Mouse (Mus musculus): ENCODE results near the gene Akr1a1. TPM values are rescaled to one million over a fixed set of nuclear protein-coding genes. Genes with fewer than 3 reads are reported as not detected.

The Akr1a1 gene
- polyA plus RNA-seq (2015; fragmentation: Nextera tagmentation; extraction: Ambion mirVana), result 320 and 321 TPM in 2 replicates

DNA sequence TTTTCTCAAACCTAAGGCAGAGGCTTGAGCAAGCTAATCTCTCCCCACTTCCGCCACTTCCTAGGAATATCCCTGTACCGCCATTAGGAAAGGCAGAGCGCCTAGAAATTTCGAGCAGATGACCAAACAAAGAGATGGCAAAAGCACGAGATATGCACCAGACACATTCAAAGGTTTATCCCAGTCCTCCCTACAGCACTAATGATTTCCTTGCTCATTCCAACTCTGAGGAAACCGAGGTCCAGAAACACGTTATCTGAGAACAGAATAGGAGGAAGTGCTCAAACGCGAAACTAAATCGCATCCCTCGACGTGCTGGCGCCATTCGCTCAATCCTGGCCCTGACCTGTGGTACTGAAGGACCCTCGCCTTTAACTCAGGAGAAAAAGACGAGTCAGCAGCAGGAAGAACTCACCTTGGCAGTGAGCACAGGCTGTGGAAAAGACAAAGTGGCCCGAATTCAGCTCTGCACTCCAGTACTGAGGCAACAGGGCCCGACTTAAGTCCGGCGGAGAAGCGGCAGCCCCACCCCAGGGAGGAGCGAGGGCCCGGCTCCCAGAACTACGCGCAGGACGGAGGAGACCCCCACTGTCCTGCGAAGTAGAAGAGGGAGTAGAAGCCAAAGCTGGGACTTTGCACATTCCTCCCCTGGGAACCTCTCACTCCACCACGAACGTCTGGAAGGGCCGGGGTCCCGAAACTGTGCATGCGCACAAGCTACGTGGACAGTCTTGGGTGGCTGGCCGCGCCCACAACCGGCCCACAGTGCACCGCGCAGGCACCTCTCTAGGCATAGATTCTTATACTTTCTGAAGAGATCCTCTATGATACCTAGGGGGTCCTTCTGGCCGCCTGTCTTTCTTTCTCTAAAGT is at the start of gene Akr1a1:
Gene Akr1a1, minus strand, starts transcription at position 757 of the 873 bp plus-strand sequence.
- H3K4me1 ChIP-seq (ENCODE audit: insufficient read depth), result peaks cover 30% of the 10 kb centered on the region
- H3K4me2 ChIP-seq (ENCODE audit: low read depth, low read length), result peak within 1 kb of the TSS; percentile 85
- DNase-seq (peak; percentile 87), ATAC-seq (peak; percentile 92)
- whole genome bisulfite sequencing (ENCODE audit: insufficient replicate concordance), result under 1% methylated on average over 39 of the region's 39 CpGs
- TF ChIP-seq EP300 (IDR thresholded peaks at IDR 0.05; ENCODE audit: low read depth), result no peak
- no peak for TF ChIP-seq CTCF (IDR thresholded peaks at IDR 0.05; ENCODE audit: low read depth)
- H3K27me3 ChIP-seq (ENCODE audit: insufficient read depth, low read length), result no peaks in the 10 kb centered on the region
- H3K4me3 ChIP-seq (ENCODE audit: low read depth, low read length), result peak within 1 kb of the TSS; percentile 95
- peak within 1 kb of the TSS; percentile 90 for H3K9ac ChIP-seq (replicated peaks)
- H3K27ac ChIP-seq (ENCODE audit: low read depth), result peak within 1 kb of the TSS; percentile 95
- no peaks in the 10 kb centered on the region for H3K9me3 ChIP-seq (ENCODE audit: low read length)
- H3K36me3 ChIP-seq (replicated peaks; ENCODE audit: insufficient read depth, low read length), result peaks cover 8% of the 10 kb centered on the region

DNA sequence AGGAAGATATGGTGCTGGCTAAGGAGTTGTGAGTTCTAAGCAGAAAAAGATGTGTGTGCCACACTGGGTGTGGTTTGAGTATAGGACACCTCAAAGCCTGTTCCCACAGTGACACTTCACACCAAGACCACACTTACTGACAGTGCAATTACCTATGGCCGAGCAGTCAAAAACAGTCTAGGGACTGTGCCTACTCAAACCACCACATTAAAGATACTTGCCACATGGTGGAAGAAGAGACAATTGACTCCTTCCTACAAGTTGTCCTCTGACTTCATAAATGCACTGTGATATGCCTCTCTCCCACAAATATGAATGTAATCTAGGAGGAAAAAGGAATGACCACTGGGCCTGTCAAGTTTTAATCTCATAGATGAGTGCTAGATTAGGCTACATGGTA is 49.5 kb upstream of the Akr1a1 start:
- ATAC-seq (no peak), DNase-seq (no peak)
- no peaks in the 10 kb centered on the region for H3K27me3 ChIP-seq (ENCODE audit: insufficient read depth, low read length)
- WGBS (ENCODE audit: insufficient replicate concordance), result 73% methylated on average over 1 of the region's 1 CpGs
- H3K9ac ChIP-seq (replicated peaks), result no peak overlapping the region
- no peak for TF ChIP-seq EP300 (IDR thresholded peaks at IDR 0.05; ENCODE audit: low read depth)
- H3K27ac ChIP-seq (ENCODE audit: low read depth), result no peak overlapping the region
- H3K4me3 ChIP-seq (ENCODE audit: low read depth, low read length), result no peak overlapping the region
- 0 out of 2 replicates have a peak, but pooled peaks cover 3% of the 10 kb centered on the region for H3K4me1 ChIP-seq (ENCODE audit: insufficient read depth)
- H3K36me3 ChIP-seq (replicated peaks; ENCODE audit: insufficient read depth, low read length), result peaks cover 25% of the 10 kb centered on the region
- H3K4me2 ChIP-seq (ENCODE audit: low read depth, low read length), result no peak overlapping the region
- H3K9me3 ChIP-seq (ENCODE audit: low read length), result no peaks in the 10 kb centered on the region

DNA sequence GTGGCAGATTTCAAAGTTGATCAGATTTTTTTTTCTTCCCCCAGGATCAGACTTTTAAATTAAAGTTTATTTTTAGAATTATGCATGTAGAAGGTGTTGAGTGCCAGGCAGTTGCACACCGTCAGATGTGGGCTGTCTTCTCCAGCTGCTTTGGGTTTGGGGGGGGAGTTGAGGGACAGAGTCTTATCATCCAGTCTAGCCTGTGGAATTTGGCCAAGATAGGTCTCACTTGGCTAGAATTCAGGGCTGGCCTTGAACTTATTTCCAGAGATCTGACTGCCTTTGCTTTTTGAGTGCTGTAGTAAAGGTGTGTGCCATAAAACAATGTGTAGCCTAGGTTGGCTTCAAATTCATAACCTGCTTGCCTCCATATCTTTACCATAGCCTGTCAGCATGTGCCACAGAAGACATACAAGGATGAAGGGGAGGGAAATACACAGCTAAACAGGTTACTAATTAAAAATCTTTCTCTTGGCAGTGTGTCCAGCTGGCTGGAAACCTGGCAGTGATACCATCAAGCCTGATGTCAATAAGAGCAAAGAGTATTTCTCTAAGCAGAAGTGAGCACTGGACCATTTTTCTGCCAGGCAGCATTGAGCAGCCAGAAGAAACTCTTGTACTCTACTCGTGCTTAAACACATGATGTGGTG is 47.3 kb upstream of the Akr1a1 start:
- H3K27ac ChIP-seq (ENCODE audit: low read depth), result peak overlapping the region; percentile 30; the same call in 1 of the 2 replicates
- peak; percentile 73 for ATAC-seq
- peaks cover 6% of the 10 kb centered on the region; the same call in 1 of the 2 replicates for H3K4me1 ChIP-seq (ENCODE audit: insufficient read depth)
- H3K27me3 ChIP-seq (ENCODE audit: insufficient read depth, low read length), result no peaks in the 10 kb centered on the region
- TF ChIP-seq CTCF (IDR thresholded peaks at IDR 0.05; ENCODE audit: low read depth), result no peak
- TF ChIP-seq EP300 (IDR thresholded peaks at IDR 0.05; ENCODE audit: low read depth), result no peak
- no peak overlapping the region for H3K4me2 ChIP-seq (ENCODE audit: low read depth, low read length)
- DNase-seq, result no peak
- peaks cover 43% of the 10 kb centered on the region for H3K36me3 ChIP-seq (replicated peaks; ENCODE audit: insufficient read depth, low read length)
- H3K9ac ChIP-seq (replicated peaks), result no peak overlapping the region
- no peak overlapping the region for H3K4me3 ChIP-seq (ENCODE audit: low read depth, low read length)
- H3K9me3 ChIP-seq (ENCODE audit: low read length), result no peaks in the 10 kb centered on the region
- WGBS (ENCODE audit: insufficient replicate concordance), result 36% methylated on average over 2 of the region's 2 CpGs

DNA sequence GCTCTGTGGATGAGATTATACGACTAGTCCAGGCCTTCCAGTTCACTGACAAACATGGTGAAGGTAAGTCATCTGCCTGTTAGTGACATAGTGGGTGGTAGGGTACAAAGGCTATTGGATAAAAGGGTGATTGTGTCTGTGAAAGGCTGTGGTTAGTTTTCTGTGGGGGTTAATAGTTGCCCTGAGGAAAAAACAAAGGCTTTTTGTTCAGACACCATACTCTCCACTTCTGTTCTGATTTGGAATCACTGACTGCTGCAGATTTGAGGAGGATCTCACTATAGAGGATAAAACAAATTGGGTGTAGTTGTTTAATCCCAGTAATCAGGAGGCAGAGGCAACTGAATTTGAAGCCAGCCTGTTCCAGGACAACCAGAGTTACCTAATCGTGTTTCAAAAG is 42.3 kb upstream of the Akr1a1 start:
- Histone ChIP-seq H3K4me3 (ENCODE audit: low read depth, low read length) (no peak overlapping the region), H3K4me1 (ENCODE audit: insufficient read depth) (peaks cover 7% of the 10 kb centered on the region; the same call in 1 of the 2 replicates), H3K4me2 (ENCODE audit: low read depth, low read length) (no peak overlapping the region), H3K36me3 (replicated peaks; ENCODE audit: insufficient read depth, low read length) (peaks cover 41% of the 10 kb centered on the region), H3K9me3 (ENCODE audit: low read length) (no peaks in the 10 kb centered on the region), H3K27ac (ENCODE audit: low read depth) (no peak overlapping the region), H3K27me3 (ENCODE audit: insufficient read depth, low read length) (no peaks in the 10 kb centered on the region), H3K9ac (replicated peaks) (no peak overlapping the region)
- no peak for TF ChIP-seq CTCF (IDR thresholded peaks at IDR 0.05; ENCODE audit: low read depth)
- TF ChIP-seq EP300 (IDR thresholded peaks at IDR 0.05; ENCODE audit: low read depth), result no peak
- DNase-seq (no peak), ATAC-seq (no peak)
- 76% methylated on average over 2 of the region's 2 CpGs for WGBS (ENCODE audit: insufficient replicate concordance)

DNA sequence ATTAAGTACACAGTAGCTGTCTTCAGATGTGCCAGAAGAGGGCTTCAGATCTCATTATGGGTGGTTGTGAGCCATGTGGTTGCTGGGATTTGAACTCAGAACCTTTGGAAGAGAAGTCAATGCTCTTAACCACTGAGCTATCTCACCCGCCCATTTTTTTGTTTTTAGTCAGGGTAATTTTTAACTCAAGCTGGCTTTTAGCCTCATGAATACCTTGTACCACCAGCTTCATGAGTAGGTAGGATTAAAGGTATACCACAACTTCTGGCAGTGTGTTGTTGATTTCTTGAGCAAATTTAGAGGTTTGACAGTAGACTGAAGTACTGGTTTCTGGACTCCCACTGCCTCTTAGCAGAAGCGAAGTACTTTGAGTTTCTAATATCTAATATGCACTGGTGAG is 40.7 kb upstream of the Akr1a1 start:
- no peak overlapping the region for H3K4me2 ChIP-seq (ENCODE audit: low read depth, low read length)
- no peak overlapping the region for H3K9ac ChIP-seq (replicated peaks)
- TF ChIP-seq EP300 (IDR thresholded peaks at IDR 0.05; ENCODE audit: low read depth) (no peak), CTCF (IDR thresholded peaks at IDR 0.05; ENCODE audit: low read depth) (no peak)
- 75% methylated on average over 2 of the region's 2 CpGs for WGBS (ENCODE audit: insufficient replicate concordance)
- no peak for DNase-seq
- H3K9me3 ChIP-seq (ENCODE audit: low read length), result no peaks in the 10 kb centered on the region
- no peak overlapping the region for H3K27ac ChIP-seq (ENCODE audit: low read depth)
- ATAC-seq, result no peak
- no peak overlapping the region for H3K4me3 ChIP-seq (ENCODE audit: low read depth, low read length)
- H3K4me1 ChIP-seq (ENCODE audit: insufficient read depth), result peaks cover 11% of the 10 kb centered on the region; the same call in 1 of the 2 replicates
- H3K36me3 ChIP-seq (replicated peaks; ENCODE audit: insufficient read depth, low read length), result peaks cover 46% of the 10 kb centered on the region
- no peaks in the 10 kb centered on the region for H3K27me3 ChIP-seq (ENCODE audit: insufficient read depth, low read length)

DNA sequence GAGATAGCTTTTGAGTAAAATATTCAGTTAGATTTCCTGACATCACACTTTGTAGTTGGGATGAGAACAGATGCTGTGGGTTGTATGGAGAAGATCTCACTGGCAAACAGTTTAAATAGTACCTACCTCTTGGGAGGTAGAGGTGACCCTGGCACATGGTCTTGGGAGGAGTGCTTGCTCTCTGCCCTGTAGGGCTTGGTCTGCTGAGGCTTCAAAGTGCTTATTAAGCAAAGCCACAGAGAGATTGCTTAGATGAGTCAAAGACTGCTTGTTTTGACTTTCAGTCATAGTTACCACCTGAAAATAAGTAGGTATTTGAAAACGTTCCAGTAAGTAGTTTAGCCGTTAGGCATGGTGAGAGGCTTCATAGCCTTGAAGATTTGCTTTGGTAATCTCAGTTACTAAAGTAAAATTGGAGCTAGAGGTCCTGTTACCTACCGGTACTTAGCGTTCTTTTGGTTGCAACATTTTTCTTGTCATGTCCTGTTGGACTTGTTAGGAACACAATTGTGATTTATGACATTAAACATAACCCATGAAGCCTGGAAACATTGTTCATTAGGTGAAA is 37.9 kb upstream of the Akr1a1 start:
- peaks cover 30% of the 10 kb centered on the region for H3K36me3 ChIP-seq (replicated peaks; ENCODE audit: insufficient read depth, low read length)
- no peak for TF ChIP-seq CTCF (IDR thresholded peaks at IDR 0.05; ENCODE audit: low read depth)
- no peak for TF ChIP-seq EP300 (IDR thresholded peaks at IDR 0.05; ENCODE audit: low read depth)
- no peaks in the 10 kb centered on the region for H3K27me3 ChIP-seq (ENCODE audit: insufficient read depth, low read length)
- WGBS (ENCODE audit: insufficient replicate concordance), result 72% methylated on average over 4 of the region's 4 CpGs
- DNase-seq, result no peak
- ATAC-seq, result no peak
- H3K4me3 ChIP-seq (ENCODE audit: low read depth, low read length), result peak overlapping the region; percentile 6; the same call in 1 of the 2 replicates
- peak overlapping the region; percentile 12; the same call in 1 of the 2 replicates for H3K9ac ChIP-seq (replicated peaks)
- no peaks in the 10 kb centered on the region for H3K9me3 ChIP-seq (ENCODE audit: low read length)
- peak overlapping the region; percentile 78 for H3K4me2 ChIP-seq (ENCODE audit: low read depth, low read length)
- H3K27ac ChIP-seq (ENCODE audit: low read depth), result no peak overlapping the region
- peaks cover 23% of the 10 kb centered on the region for H3K4me1 ChIP-seq (ENCODE audit: insufficient read depth)
